Mouse (Mus musculus) kidney, postnatal 0 days (tissue): ENCODE results near the gene Cpa5. TPM values are rescaled to one million over a fixed set of nuclear protein-coding genes. Genes with fewer than 3 reads are reported as not detected.
A peak's percentile ranks its signal among the peaks of the same experiment; 100 is the strongest.

Experiments used
- ATAC-seq: fragments of 200-750 bp; cut with Nextera tagmentation; replicated peaks from 2 replicates; pipeline ENCODE4 v1.8.0; 2017; ENCODE audit warnings: low read depth, moderate number of reproducible peaks, moderate TSS enrichment, moderate library complexity; ENCODE audit not compliant: low FRiP score
- DNase-seq: peaks from one replicate; pipeline ENCODE4 v3.0.0-alpha.2; 2016; ENCODE audit warnings: low spot score
- H3K27ac ChIP-seq: fragments of 300-500 bp; sonication (generic); 2 replicates; pipeline ENCODE4 v1.5.1; 2014; ENCODE audit warnings: mild to moderate bottlenecking
- H3K27me3 ChIP-seq: fragments of 300-500 bp; sonication (generic); 2 replicates; pipeline ENCODE4 v1.6.1; 2014; ENCODE audit warnings: low read length, mixed read lengths; ENCODE audit not compliant: insufficient read depth
- H3K36me3 ChIP-seq: fragments of 300-500 bp; sonication (generic); 2 replicates; pipeline ENCODE4 v1.6.1; 2014; ENCODE audit warnings: low read length, mixed read lengths; ENCODE audit not compliant: insufficient read depth
- H3K4me1 ChIP-seq: fragments of 300-500 bp; sonication (generic); replicated peaks from 2 replicates; pipeline ENCODE4 v1.6.1; 2014; ENCODE audit warnings: antibody characterized with exemption, low read length, mixed read lengths; ENCODE audit not compliant: insufficient read depth
- H3K4me2 ChIP-seq: fragments of 300-500 bp; sonication (generic); 2 replicates; pipeline ENCODE4 v1.6.1; 2014; ENCODE audit warnings: mild to moderate bottlenecking, low read length, moderate library complexity, mixed read lengths
- H3K4me3 ChIP-seq: fragments of 300-500 bp; sonication (generic); replicated peaks from 2 replicates; pipeline ENCODE4 v1.5.1; 2014; ENCODE audit warnings: low read depth, low read length
- H3K9ac ChIP-seq: fragments of 300-500 bp; sonication (generic); 2 replicates; pipeline ENCODE4 v1.6.1; 2014; ENCODE audit warnings: low read depth, low read length
- H3K9me3 ChIP-seq: fragments of 300-500 bp; sonication (generic); replicated peaks from 2 replicates; pipeline ENCODE4 v1.6.1; 2016; ENCODE audit warnings: low read length, inconsistent platforms, mixed read lengths
- CTCF ChIP-seq: IDR thresholded peaks from 2 replicates; pipeline ENCODE4 v1.5.1; 2016; ENCODE audit warnings: antibody characterized with exemption, low read depth, mild to moderate bottlenecking, moderate library complexity
- WGBS: fragments of 180-500 bp; shearing (Covaris S2); extraction: QIAGEN DNeasy Blood & Tissue Kit; methylation state at CpG from one replicate; pipeline ENCODE4 v1.1.7; 2014; 5-methylcytosine and 5-hydroxymethylcytosine counted together
- polyA plus RNA-seq: library from polyadenylated mRNA; unstranded; fragments of >200 nt; fragmentation: Nextera tagmentation; extraction: Ambion mirVana; gene quantifications from 2 replicates; pipeline ENCODE4 v1.2.1, GENCODE M21; 2015

Gene Cpa5
- polyA plus RNA-seq, 1 experiment from 2014 or later: 0.28 TPM

DNA sequence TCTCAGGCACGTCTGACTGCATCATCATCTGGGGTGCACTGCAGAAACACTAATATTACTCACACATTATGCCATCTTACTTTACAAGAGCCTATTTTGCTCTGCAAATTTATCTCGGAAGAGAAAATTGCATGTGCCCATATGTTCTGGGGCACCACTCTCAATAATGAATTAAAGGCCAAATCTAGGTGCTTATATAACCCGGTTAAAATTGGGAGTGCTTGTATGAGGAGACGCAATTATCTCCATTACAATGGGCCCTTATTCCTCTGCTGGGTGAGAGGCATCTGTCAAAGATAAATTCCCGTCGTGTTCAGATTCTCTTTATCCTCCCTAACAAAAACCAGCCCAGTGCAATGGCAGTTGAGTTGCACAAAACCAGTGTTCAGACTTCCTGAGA lies 54.0 kb downstream of the Cpa5 start:
- H3K27me3 ChIP-seq: no peaks in the 10 kb centered on the region
- H3K9ac ChIP-seq: no peak overlapping the region
- WGBS: 69% methylated on average over 6 of the region's 6 CpGs
- no peak overlapping the region for H3K4me2 ChIP-seq
- no peak for TF ChIP-seq CTCF
- H3K9me3 ChIP-seq: no peaks in the 10 kb centered on the region
- no peak overlapping the region for H3K4me3 ChIP-seq
- peaks cover 3% of the 10 kb centered on the region; the same call in 1 of the 2 replicates for H3K4me1 ChIP-seq
- DNase-seq (no peak), ATAC-seq (no peak)
- H3K36me3 ChIP-seq: no peaks in the 10 kb centered on the region
- H3K27ac ChIP-seq: peak overlapping the region; percentile 57

DNA sequence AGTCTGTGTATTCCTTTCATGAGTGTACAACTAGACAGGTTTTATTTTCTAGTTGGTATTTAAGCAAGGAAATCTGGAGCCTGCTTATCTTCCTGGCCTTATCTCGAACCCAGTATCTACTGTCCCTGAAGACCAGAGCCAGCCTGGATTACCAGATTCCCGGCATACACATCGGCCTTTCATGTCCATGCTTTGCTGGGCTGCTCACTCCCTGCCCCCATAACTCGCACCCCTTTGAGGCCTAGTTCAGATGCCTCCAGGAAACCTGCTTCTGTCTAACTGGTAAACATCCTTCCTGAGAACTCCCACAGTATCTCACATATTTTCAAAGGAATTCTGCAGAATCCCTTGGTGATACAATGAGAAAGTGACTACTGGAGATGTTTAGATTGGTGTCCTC lies 54.5 kb downstream of the Cpa5 start:
- Histone ChIP-seq H3K27me3 (no peaks in the 10 kb centered on the region), H3K36me3 (no peaks in the 10 kb centered on the region), H3K4me1 (peaks cover 3% of the 10 kb centered on the region; the same call in 1 of the 2 replicates), H3K27ac (peak overlapping the region; percentile 57), H3K4me2 (no peak overlapping the region), H3K9me3 (no peaks in the 10 kb centered on the region), H3K9ac (no peak overlapping the region), H3K4me3 (no peak overlapping the region)
- TF ChIP-seq CTCF: no peak
- 55% methylated on average over 4 of the region's 4 CpGs for whole genome bisulfite sequencing
- ATAC-seq (no peak), DNase-seq (no peak)

DNA sequence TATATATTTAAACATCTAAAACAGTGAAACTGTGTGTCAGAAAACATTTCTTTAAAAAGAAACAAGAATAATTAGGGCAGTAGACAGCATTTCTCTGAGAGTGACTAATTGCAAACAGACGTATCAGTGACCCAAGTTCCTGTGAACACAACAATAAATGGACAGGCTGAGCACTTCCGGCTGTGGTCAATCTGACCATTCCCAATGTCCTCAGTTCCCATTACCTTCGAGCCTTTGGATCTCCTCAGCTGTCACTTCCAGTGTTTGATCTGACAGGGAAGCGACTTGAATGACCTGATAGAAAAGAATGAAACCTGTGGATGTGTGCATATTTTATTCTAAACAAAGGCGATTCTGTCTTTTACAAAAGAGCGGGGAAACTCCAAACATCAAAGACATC lies 55.2 kb downstream of the Cpa5 start:
- WGBS: 47% methylated on average over 6 of the region's 6 CpGs
- H3K9me3 ChIP-seq: no peaks in the 10 kb centered on the region
- H3K27ac ChIP-seq: no peak overlapping the region
- no peak for TF ChIP-seq CTCF
- no peak overlapping the region for H3K9ac ChIP-seq
- no peak overlapping the region for H3K4me3 ChIP-seq
- H3K36me3 ChIP-seq: no peaks in the 10 kb centered on the region
- no peak for DNase-seq
- ATAC-seq: no peak
- peaks cover 3% of the 10 kb centered on the region; the same call in 1 of the 2 replicates for H3K4me1 ChIP-seq
- no peaks in the 10 kb centered on the region for H3K27me3 ChIP-seq
- no peak overlapping the region for H3K4me2 ChIP-seq

DNA sequence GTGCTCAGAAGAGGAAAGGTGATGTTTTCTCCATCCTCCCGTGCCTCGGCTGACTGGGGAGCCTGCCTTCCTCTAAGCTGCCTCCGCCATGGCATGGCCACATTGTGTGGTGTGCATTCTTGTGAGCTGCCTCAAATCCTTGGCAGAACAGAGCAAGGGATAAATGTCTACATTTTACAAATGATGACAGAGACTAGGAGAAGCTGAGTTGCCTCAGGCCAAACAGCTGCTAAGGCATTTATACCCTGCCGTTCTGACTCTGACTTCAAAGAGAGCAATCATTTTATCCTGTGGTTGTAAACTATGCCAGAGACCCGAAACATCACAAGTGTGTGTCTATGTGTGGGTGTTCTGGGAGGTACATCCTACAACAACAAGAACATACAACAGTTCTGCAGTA lies 56.8 kb downstream of the Cpa5 start:
- 42% methylated on average over 5 of the region's 5 CpGs for WGBS
- Histone ChIP-seq H3K9ac (no peak overlapping the region), H3K4me1 (peaks cover 3% of the 10 kb centered on the region; the same call in 1 of the 2 replicates), H3K9me3 (no peaks in the 10 kb centered on the region), H3K27me3 (no peaks in the 10 kb centered on the region), H3K36me3 (no peaks in the 10 kb centered on the region), H3K27ac (no peak overlapping the region), H3K4me2 (no peak overlapping the region), H3K4me3 (no peak overlapping the region)
- no peak for TF ChIP-seq CTCF
- no peak for DNase-seq
- no peak for ATAC-seq

DNA sequence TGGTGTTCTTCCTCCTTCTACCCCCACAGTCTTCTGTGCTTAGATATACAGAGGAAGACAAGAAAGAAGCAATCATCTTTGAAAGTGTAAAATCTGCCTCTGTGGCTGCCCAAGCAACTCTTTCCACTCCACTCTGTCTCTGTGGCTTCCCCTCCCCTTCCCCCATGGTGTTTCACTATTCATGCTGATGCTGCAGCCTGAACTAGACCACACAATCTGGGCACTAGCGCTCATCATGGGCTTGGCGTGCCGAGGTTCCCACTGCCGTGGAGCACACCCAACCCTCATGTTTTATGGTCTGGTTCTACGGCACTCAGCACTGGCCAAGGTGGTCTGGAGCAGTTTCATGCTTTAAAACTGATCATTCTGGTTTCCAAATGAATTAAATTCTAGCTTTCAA lies 60.9 kb downstream of the Cpa5 start:
- Histone ChIP-seq H3K27ac (no peak overlapping the region), H3K4me2 (no peak overlapping the region), H3K9me3 (no peaks in the 10 kb centered on the region), H3K4me1 (peaks cover 17% of the 10 kb centered on the region; the same call in 1 of the 2 replicates), H3K9ac (no peak overlapping the region), H3K36me3 (no peaks in the 10 kb centered on the region), H3K4me3 (no peak overlapping the region), H3K27me3 (no peaks in the 10 kb centered on the region)
- TF ChIP-seq CTCF: no peak
- 72% methylated on average over 5 of the region's 5 CpGs for WGBS
- DNase-seq: no peak
- ATAC-seq: no peak

DNA sequence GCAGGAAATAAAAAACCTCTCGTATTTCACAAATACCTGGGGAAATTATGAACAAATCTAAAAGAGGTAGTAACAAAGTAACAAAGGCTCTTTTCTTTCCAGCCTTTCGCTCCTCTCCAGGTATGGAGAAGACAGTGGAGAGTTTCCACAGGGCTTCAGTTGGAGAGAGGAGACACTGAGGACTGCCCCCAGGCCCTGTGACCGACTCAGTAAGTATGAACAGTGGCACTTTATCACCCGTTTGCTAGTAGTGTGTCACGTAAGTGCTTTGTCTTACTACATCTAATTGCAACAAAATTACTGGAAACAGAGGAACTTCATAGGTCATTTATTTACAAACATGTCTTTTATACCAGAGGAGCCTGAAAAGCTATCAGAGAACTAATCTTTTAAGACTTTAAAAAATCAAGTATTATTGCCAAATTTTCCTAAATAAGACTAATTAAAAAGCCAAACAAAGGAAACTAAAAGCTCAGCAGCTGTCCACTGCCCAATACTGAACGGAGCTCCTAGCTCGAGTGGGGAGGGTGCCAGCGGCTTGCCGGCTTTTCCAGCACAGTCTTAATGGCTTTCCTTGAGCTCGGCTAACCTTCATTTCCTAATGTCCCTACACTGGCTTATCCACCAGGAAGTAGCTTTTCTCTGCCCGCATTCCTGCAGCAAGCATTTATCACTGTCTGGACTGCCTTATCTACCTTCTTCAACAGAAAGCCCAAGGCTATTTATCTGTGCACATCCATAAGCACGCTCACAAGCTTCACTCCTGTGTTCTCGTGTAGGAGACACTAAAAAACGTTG lies 63.2 kb downstream of the Cpa5 start:
- Histone ChIP-seq H3K9me3 (no peaks in the 10 kb centered on the region), H3K27ac (peak overlapping the region; percentile 89), H3K36me3 (no peaks in the 10 kb centered on the region), H3K9ac (peak overlapping the region; percentile 23; the same call in 1 of the 2 replicates), H3K4me3 (no peak overlapping the region), H3K4me1 (peaks cover 17% of the 10 kb centered on the region; the same call in 1 of the 2 replicates), H3K27me3 (no peaks in the 10 kb centered on the region), H3K4me2 (peak overlapping the region; percentile 41)
- peak; percentile 85 for DNase-seq
- no peak; the same call in 1 of the 2 replicates for ATAC-seq
- no peak for TF ChIP-seq CTCF
- WGBS: 18% methylated on average over 14 of the region's 14 CpGs
